Mouse (Mus musculus) liver, embryonic 12.5 days (tissue): ENCODE results near the gene Sost. TPM values are rescaled to one million over a fixed set of nuclear protein-coding genes. Genes with fewer than 3 reads are reported as not detected.

ENCODE experiments used
- polyA plus RNA-seq: library from polyadenylated mRNA; unstranded; fragments of >200 nt; fragmentation: Nextera tagmentation; extraction: Ambion mirVana; gene quantifications from 2 replicates; pipeline ENCODE4 v1.2.1, GENCODE M21; 2016

The Sost gene
- polyA plus RNA-seq, 1 experiment from 2014 or later, result 0.10 TPM

Other genes starting within 250 kb of the Sost start
- gene Dhx8, start 234.1 kb downstream of the Sost start, polyA plus RNA-seq, result 25.6 and 26.3 TPM in 2 replicates
- gene Etv4, start 181.6 kb downstream of the Sost start, polyA plus RNA-seq, result 1.4 and 2.0 TPM in 2 replicates
- gene Meox1, start 72.6 kb downstream of the Sost start, polyA plus RNA-seq, result 0.72 and 1.3 TPM in 2 replicates
- not detected in 2 replicates for gene Cfap97d1, start 17.3 kb upstream of the Sost start, polyA plus RNA-seq
- gene Dusp3, start 20.0 kb upstream of the Sost start, polyA plus RNA-seq, result 12.9 and 13.4 TPM in 2 replicates
- 0.66 and 0.85 TPM in 2 replicates for gene Mpp3, start 61.4 kb upstream of the Sost start, polyA plus RNA-seq
- 0.50 and 0.51 TPM in 2 replicates for gene Cd300lg, start 74.5 kb upstream of the Sost start, polyA plus RNA-seq
- gene Mpp2, start 121.5 kb upstream of the Sost start, polyA plus RNA-seq, result 15.1 and 16.7 TPM in 2 replicates
- not detected in 2 replicates for gene Ppy, start 134.3 kb upstream of the Sost start, polyA plus RNA-seq
- gene Pyy, start 140.8 kb upstream of the Sost start, polyA plus RNA-seq, result 0.32 TPM in 1 of 2 replicates, not detected in the other
- gene Nags, start 178.5 kb upstream of the Sost start, polyA plus RNA-seq, result 7.7 and 8.8 TPM in 2 replicates
- gene Tmem101, start 189.4 kb upstream of the Sost start, polyA plus RNA-seq, result 16.3 TPM in 2 replicates
- 84.3 and 85.8 TPM in 2 replicates for gene Lsm12, start 218.3 kb upstream of the Sost start, polyA plus RNA-seq
- gene G6pc3, start 222.6 kb upstream of the Sost start, polyA plus RNA-seq, result 18.0 and 19.7 TPM in 2 replicates